Mouse (Mus musculus) midbrain, embryonic 15.5 days (tissue): ENCODE results near the gene Wtap. TPM values are rescaled to one million over a fixed set of nuclear protein-coding genes. Genes with fewer than 3 reads are reported as not detected.
"Not testable (repeated sequence)": the region's sequence is repeated elsewhere in the genome, so short reads cannot be mapped to it uniquely, and the experiment has no call there.

Experiments used
- ATAC-seq: fragments of 200-750 bp; cut with Nextera tagmentation; replicated peaks from 2 replicates; pipeline ENCODE4 v1.8.0; 2017; ENCODE audit warnings: moderate TSS enrichment
- H3K27ac ChIP-seq: fragments of 300-500 bp; sonication (generic); 2 replicates; pipeline ENCODE4 v1.5.1; 2015; ENCODE audit warnings: mild to moderate bottlenecking, inconsistent platforms
- H3K27me3 ChIP-seq: fragments of 300-500 bp; sonication (generic); replicated peaks from 2 replicates; pipeline ENCODE4 v1.6.1; 2015; ENCODE audit warnings: inconsistent platforms
- H3K36me3 ChIP-seq: fragments of 300-500 bp; sonication (generic); replicated peaks from 2 replicates; pipeline ENCODE4 v1.6.1; 2015; ENCODE audit warnings: inconsistent platforms
- H3K4me1 ChIP-seq: fragments of 300-500 bp; sonication (generic); 2 replicates; pipeline ENCODE4 v1.6.1; 2015; ENCODE audit warnings: inconsistent platforms
- H3K4me2 ChIP-seq: fragments of 300-500 bp; sonication (generic); 2 replicates; pipeline ENCODE4 v1.6.1; 2015; ENCODE audit warnings: inconsistent platforms, mild to moderate bottlenecking, moderate library complexity
- H3K4me3 ChIP-seq: fragments of 300-500 bp; sonication (generic); 2 replicates; pipeline ENCODE4 v1.5.1; 2015; ENCODE audit warnings: mild to moderate bottlenecking, inconsistent platforms
- H3K9ac ChIP-seq: fragments of 300-500 bp; sonication (generic); 2 replicates; pipeline ENCODE4 v1.6.1; 2015; ENCODE audit warnings: mild to moderate bottlenecking, inconsistent platforms
- H3K9me3 ChIP-seq: fragments of 300-500 bp; sonication (generic); 2 replicates; pipeline ENCODE4 v1.6.1; 2016; ENCODE audit warnings: inconsistent platforms
- WGBS: fragments of 180-500 bp; shearing (Covaris S2); methylation state at CpG from one replicate; pipeline ENCODE4 v1.1.7; 2015; ENCODE audit warnings: mixed read lengths; 5-methylcytosine and 5-hydroxymethylcytosine counted together
- polyA plus RNA-seq: library from polyadenylated mRNA; unstranded; fragments of >200 nt; fragmentation: Nextera tagmentation; extraction: Ambion mirVana; gene quantifications from 2 replicates; pipeline ENCODE4 v1.2.1, GENCODE M21; 2015

Wtap gene
- 132 and 134 TPM in 2 replicates for polyA plus RNA-seq

- peak within 1 kb of the TSS; percentile 98 for H3K9ac ChIP-seq
- H3K4me2 ChIP-seq = peak within 1 kb of the TSS; percentile 65
- H3K4me1 ChIP-seq = peaks cover 21% of the 10 kb centered on the region
- H3K36me3 ChIP-seq = no peaks in the 10 kb centered on the region
- peak within 1 kb of the TSS; percentile 84 for H3K4me3 ChIP-seq
- no peaks in the 10 kb centered on the region for H3K9me3 ChIP-seq
- no peaks in the 10 kb centered on the region for H3K27me3 ChIP-seq
- WGBS = 70% methylated on average over 1 of the region's 1 CpGs
- H3K27ac ChIP-seq = peak within 1 kb of the TSS; percentile 98
- ATAC-seq = no peak
Observed at GRCm38 (mm10) chr17:12994069-12994468, at the start of gene Wtap. TSS of gene Wtap (minus strand) at chr17:12994169.

- H3K9ac ChIP-seq, ATAC-seq, H3K36me3 ChIP-seq, H3K27me3 ChIP-seq, H3K4me1 ChIP-seq, H3K27ac ChIP-seq, H3K9me3 ChIP-seq, H3K4me2 ChIP-seq, H3K4me3 ChIP-seq: not testable (repeated sequence)
- 90% methylated on average over 4 of the region's 12 CpGs for WGBS
Observed at GRCm38 (mm10) chr17:13036627-13037192, 42.7 kb upstream of the Wtap start.

GRCm38 (mm10) chr17:13013316-13013715, 19.3 kb upstream of the Wtap start:
- H3K4me1 ChIP-seq = peaks cover 14% of the 10 kb centered on the region
- H3K9ac ChIP-seq = no peak overlapping the region
- H3K27ac ChIP-seq = no peak overlapping the region
- H3K4me2 ChIP-seq = no peak overlapping the region
- H3K27me3 ChIP-seq = no peaks in the 10 kb centered on the region
- H3K36me3 ChIP-seq = peaks cover 38% of the 10 kb centered on the region
- WGBS = 63% methylated on average over 3 of the region's 3 CpGs
- no peaks in the 10 kb centered on the region for H3K9me3 ChIP-seq
- no peak overlapping the region for H3K4me3 ChIP-seq
- no peak for ATAC-seq

DNA sequence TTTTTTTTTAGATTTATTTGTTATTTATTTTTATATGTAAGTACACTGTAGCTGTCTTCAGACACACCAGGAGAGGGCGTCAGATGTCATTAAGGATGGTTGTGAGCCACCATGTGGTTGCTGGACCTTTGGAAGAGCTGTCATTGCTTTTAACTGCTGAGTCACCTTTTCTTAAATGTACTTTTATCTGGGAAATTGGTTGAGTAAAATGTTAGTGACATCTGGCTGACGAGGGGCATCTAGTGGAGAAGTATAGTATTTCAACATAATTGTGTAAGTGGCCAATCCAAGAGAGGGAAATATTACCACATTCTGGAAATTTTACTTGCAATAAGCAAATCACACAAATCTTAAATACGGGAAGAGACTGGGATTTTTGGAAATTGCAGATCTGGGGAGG, 15.9 kb upstream of the Wtap start:
- Histone ChIP-seq H3K36me3 (peaks cover 25% of the 10 kb centered on the region; the same call in 1 of the 2 replicates), H3K9me3 (no peaks in the 10 kb centered on the region), H3K27me3 (no peaks in the 10 kb centered on the region), H3K27ac (no peak overlapping the region), H3K4me2 (no peak overlapping the region), H3K4me3 (no peak overlapping the region), H3K9ac (no peak overlapping the region), H3K4me1 (peaks cover 17% of the 10 kb centered on the region)
- 35% methylated on average over 3 of the region's 3 CpGs for WGBS
- no peak for ATAC-seq

DNA sequence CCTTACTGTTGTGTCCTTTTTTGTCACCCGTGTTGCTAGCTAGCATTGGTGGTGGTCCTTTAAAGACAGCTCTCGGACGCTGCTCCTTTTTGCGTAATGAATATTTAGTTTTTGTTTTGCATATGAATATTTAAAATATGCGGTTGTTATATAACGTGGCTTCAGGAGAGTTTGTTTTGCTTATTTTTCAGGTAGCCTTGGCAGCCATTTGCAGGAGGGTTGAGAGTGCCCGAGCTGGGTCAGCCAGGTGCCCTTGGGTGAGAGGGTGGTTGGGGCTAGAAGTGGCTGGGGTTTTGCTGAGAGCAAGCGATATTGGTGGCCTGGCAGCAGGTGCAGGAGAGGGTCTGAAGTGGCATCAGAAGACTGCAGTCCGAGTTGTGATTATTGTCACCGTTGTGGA, 14.6 kb upstream of the Wtap start:
- H3K36me3 ChIP-seq = peaks cover 15% of the 10 kb centered on the region; the same call in 1 of the 2 replicates
- H3K4me2 ChIP-seq = peak overlapping the region; percentile 71
- peak; percentile 22; the same call in 1 of the 2 replicates for ATAC-seq
- peak overlapping the region; percentile 73 for H3K4me3 ChIP-seq
- peak overlapping the region; percentile 86 for H3K27ac ChIP-seq
- H3K9me3 ChIP-seq = no peaks in the 10 kb centered on the region
- H3K9ac ChIP-seq = peak overlapping the region; percentile 70
- no peaks in the 10 kb centered on the region for H3K27me3 ChIP-seq
- peaks cover 17% of the 10 kb centered on the region for H3K4me1 ChIP-seq
- under 1% methylated on average over 10 of the region's 10 CpGs for WGBS

DNA sequence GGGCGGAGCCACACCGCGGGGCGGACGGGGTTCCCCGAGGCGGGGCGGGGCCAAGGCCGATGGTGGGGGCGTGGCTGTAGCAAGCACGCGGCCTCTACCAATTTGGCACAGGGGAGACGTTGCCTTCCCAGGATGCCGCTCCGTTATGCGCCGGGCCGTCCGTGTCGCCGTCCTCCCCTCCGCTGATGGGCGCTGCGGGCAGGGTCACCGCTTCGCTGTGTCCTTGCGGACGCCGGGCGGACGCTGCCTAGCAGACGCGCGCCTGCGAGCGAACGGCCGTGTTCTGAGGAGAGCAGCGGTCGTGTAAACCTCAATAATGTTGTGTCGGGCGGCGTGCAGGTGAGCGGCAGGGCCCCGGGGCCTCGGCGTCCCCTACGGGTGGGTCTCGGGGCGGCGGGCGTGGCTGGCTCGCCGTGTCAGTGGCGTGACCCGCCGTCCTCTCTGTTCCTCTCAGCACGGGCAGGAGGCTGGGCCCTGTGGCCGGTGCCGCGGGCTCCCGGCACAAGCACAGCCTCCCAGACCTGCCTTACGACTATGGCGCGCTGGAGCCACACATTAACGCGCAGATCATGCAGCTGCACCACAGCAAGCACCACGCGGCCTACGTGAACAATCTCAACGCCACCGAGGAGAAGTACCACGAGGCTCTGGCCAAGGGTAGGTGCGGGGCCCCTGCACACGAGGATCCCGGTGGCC, 13.9 kb upstream of the Wtap start:
- peaks cover 17% of the 10 kb centered on the region for H3K4me1 ChIP-seq
- under 1% methylated on average over 74 of the region's 76 CpGs for WGBS

DNA sequence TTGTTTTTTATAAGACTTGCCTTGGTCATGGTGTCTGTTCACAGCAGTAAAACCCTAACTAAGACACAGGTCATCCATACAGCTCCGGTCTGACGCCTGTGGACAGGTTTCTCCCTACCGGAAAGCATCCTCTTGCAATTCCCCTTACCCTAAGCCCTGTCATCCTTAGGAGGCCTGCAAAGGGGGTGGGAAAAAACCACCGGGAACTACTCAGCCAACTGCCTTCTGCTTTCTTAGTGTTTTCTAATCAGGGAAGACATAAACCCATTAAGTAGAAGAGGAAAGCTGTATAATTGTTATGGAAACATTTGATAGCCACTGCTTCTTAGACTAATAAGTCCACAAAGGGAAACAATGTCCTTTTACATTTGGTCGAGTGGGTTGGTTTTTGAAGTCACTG, 13.0 kb upstream of the Wtap start:
- Histone ChIP-seq H3K4me3 (peak overlapping the region; percentile 73), H3K9me3 (no peaks in the 10 kb centered on the region), H3K36me3 (peaks cover 2% of the 10 kb centered on the region; the same call in 1 of the 2 replicates), H3K4me2 (peak overlapping the region; percentile 71), H3K9ac (peak overlapping the region; percentile 70), H3K27ac (peak overlapping the region; percentile 86; the same call in 1 of the 2 replicates), H3K4me1 (peaks cover 17% of the 10 kb centered on the region), H3K27me3 (no peaks in the 10 kb centered on the region)
- 38% methylated on average over 5 of the region's 5 CpGs for WGBS
- ATAC-seq = no peak

More for the DNA sequence above, 13.9 kb upstream of the Wtap start:
- Histone ChIP-seq H3K27ac (peak overlapping the region; percentile 86), H3K4me3 (peak overlapping the region; percentile 73), H3K4me2 (peak overlapping the region; percentile 71), H3K9me3 (no peaks in the 10 kb centered on the region), H3K9ac (peak overlapping the region; percentile 70), H3K36me3 (peaks cover 9% of the 10 kb centered on the region; the same call in 1 of the 2 replicates), H3K27me3 (no peaks in the 10 kb centered on the region)
- peak; percentile 98 for ATAC-seq

GRCm38 (mm10) chr17:13006546-13006945, 12.6 kb upstream of the Wtap start, which contains the start of gene Sod2:
TSS of gene Sod2 (plus strand) at chr17:13006846.
- WGBS = 93% methylated on average over 2 of the region's 2 CpGs
- H3K36me3 ChIP-seq, ATAC-seq, H3K27me3 ChIP-seq, H3K9me3 ChIP-seq: not testable (repeated sequence)
- Histone ChIP-seq H3K4me1 (peaks cover 17% of the 10 kb centered on the region), H3K4me3 (peak within 1 kb of the TSS; percentile 73), H3K27ac (peak within 1 kb of the TSS; percentile 86), H3K9ac (peak within 1 kb of the TSS; percentile 70), H3K4me2 (peak within 1 kb of the TSS; percentile 71)

DNA sequence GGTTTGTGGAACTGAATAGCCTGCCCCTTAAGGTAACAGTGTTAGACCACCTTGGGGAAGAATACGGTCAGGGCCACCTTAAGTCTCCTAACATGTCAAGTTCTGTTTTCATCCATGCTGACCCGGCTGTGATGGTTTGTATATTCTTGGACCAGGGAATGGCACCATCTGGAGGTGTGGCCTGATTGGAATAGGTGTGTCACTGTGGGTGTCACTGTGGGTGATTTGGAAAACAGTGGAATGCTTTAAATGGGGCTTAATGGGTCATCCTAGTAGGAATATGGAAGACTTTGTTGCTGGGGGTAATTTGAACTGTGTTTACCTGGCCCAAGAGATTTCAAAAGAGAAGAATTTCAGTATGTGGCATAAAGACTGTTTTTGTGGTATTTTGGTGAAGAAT, 10.5 kb upstream of the Wtap start:
- WGBS = 89% methylated on average over 2 of the region's 2 CpGs
- not testable (repeated sequence) for H3K9ac ChIP-seq

GRCm38 (mm10) chr17:13002243-13002642, 8.3 kb upstream of the Wtap start:
- H3K9me3 ChIP-seq, H3K9ac ChIP-seq, H3K4me3 ChIP-seq, ATAC-seq, H3K36me3 ChIP-seq, H3K27me3 ChIP-seq, H3K4me1 ChIP-seq, H3K4me2 ChIP-seq, H3K27ac ChIP-seq: not testable (repeated sequence)
- WGBS = 94% methylated on average over 5 of the region's 5 CpGs

More for the DNA sequence above, 10.5 kb upstream of the Wtap start:
- not testable (repeated sequence) for H3K9me3 ChIP-seq, H3K4me2 ChIP-seq, H3K27ac ChIP-seq, H3K36me3 ChIP-seq, ATAC-seq, H3K27me3 ChIP-seq, H3K4me3 ChIP-seq
- peaks cover 12% of the 10 kb centered on the region for H3K4me1 ChIP-seq

- Histone ChIP-seq H3K9ac (no peak overlapping the region), H3K27ac (no peak overlapping the region), H3K36me3 (no peaks in the 10 kb centered on the region), H3K27me3 (no peaks in the 10 kb centered on the region), H3K9me3 (no peaks in the 10 kb centered on the region), H3K4me1 (no peaks in the 10 kb centered on the region), H3K4me2 (no peak overlapping the region), H3K4me3 (no peak overlapping the region)
- ATAC-seq = no peak
- 84% methylated on average over 6 of the region's 6 CpGs for WGBS
Observed at GRCm38 (mm10) chr17:12999069-12999468, 5.1 kb upstream of the Wtap start.

- H3K36me3 ChIP-seq = no peaks in the 10 kb centered on the region
- peaks cover 6% of the 10 kb centered on the region; the same call in 1 of the 2 replicates for H3K4me1 ChIP-seq
- H3K27ac ChIP-seq = no peak overlapping the region
- ATAC-seq = no peak
- no peak overlapping the region for H3K4me3 ChIP-seq
- H3K9ac ChIP-seq = no peak overlapping the region
- H3K9me3 ChIP-seq = no peaks in the 10 kb centered on the region
- H3K27me3 ChIP-seq = no peaks in the 10 kb centered on the region
- whole genome bisulfite sequencing = 94% methylated on average over 5 of the region's 5 CpGs
- no peak overlapping the region for H3K4me2 ChIP-seq
Observed at GRCm38 (mm10) chr17:12997890-12998289, 3.9 kb upstream of the Wtap start.
